Mouse (Mus musculus) midbrain, embryonic 12.5 days (tissue): ENCODE measurements around the gene Micu1. TPM values are rescaled to one million over a fixed set of nuclear protein-coding genes. Genes with fewer than 3 reads are reported as not detected.

Source experiments
- ATAC-seq: fragments of 200-750 bp; cut with Nextera tagmentation; 2 replicates; pipeline ENCODE4 v1.8.0; 2017; ENCODE audit warnings: low read depth, moderate TSS enrichment, moderate library complexity; ENCODE audit not compliant: low FRiP score
- H3K27ac ChIP-seq: fragments of 300-500 bp; sonication (generic); replicated peaks from 2 replicates; pipeline ENCODE4 v1.5.1; 2016; ENCODE audit warnings: mild to moderate bottlenecking
- H3K27me3 ChIP-seq: fragments of 300-500 bp; sonication (generic); 2 replicates; pipeline ENCODE4 v1.6.1; 2016; ENCODE audit warnings: mild to moderate bottlenecking
- H3K36me3 ChIP-seq: fragments of 300-500 bp; sonication (generic); 2 replicates; pipeline ENCODE4 v1.6.1; 2016
- H3K4me1 ChIP-seq: fragments of 300-500 bp; sonication (generic); 2 replicates; pipeline ENCODE4 v1.6.1; 2016
- H3K4me2 ChIP-seq: fragments of 300-500 bp; sonication (generic); replicated peaks from 2 replicates; pipeline ENCODE4 v1.6.1; 2016; ENCODE audit warnings: mild to moderate bottlenecking, moderate library complexity
- H3K4me3 ChIP-seq: fragments of 300-500 bp; sonication (generic); 2 replicates; pipeline ENCODE4 v1.5.1; 2016; ENCODE audit warnings: mild to moderate bottlenecking
- H3K9ac ChIP-seq: fragments of 300-500 bp; sonication (generic); replicated peaks from 2 replicates; pipeline ENCODE4 v1.6.1; 2016; ENCODE audit warnings: mild to moderate bottlenecking, moderate library complexity
- H3K9me3 ChIP-seq: fragments of 300-500 bp; sonication (generic); 2 replicates; pipeline ENCODE4 v1.6.1; 2016; ENCODE audit warnings: mild to moderate bottlenecking
- WGBS: fragments of 180-500 bp; shearing (Covaris S2); methylation state at CpG from one replicate; pipeline ENCODE4 v1.1.7; 2016; 5-methylcytosine and 5-hydroxymethylcytosine counted together
- polyA plus RNA-seq: library from polyadenylated mRNA; unstranded; fragments of >200 nt; fragmentation: Nextera tagmentation; extraction: Ambion mirVana; gene quantifications from 2 replicates; pipeline ENCODE4 v1.2.1, GENCODE M21; 2016

Micu1 gene
- polyA plus RNA-seq, 1 experiment from 2014 or later: 75.3 TPM

- Histone ChIP-seq H3K27me3 (no peaks in the 10 kb centered on the region; the same call in 1 of the 2 replicates), H3K9ac (peak overlapping the region; percentile 84), H3K36me3 (peaks cover 11% of the 10 kb centered on the region; the same call in 1 of the 2 replicates), H3K27ac (peak overlapping the region; percentile 100), H3K4me2 (peak overlapping the region; percentile 88), H3K9me3 (no peaks in the 10 kb centered on the region), H3K4me3 (peak overlapping the region; percentile 74), H3K4me1 (peaks cover 18% of the 10 kb centered on the region)
- under 1% methylated on average over 13 of the region's 13 CpGs for WGBS
- ATAC-seq: no peak; the same call in 1 of the 2 replicates
Observed at GRCm38 (mm10) chr10:59880029-59880386, 177.7 kb downstream of the Micu1 start.

GRCm38 (mm10) chr10:59880837-59881236 is 178.6 kb downstream of the Micu1 start:
- Histone ChIP-seq H3K27me3 (no peaks in the 10 kb centered on the region; the same call in 1 of the 2 replicates), H3K4me2 (peak overlapping the region; percentile 88), H3K27ac (no peak overlapping the region), H3K4me3 (peak overlapping the region; percentile 74), H3K9me3 (no peaks in the 10 kb centered on the region), H3K9ac (peak overlapping the region; percentile 84; the same call in 1 of the 2 replicates), H3K36me3 (peaks cover 16% of the 10 kb centered on the region; the same call in 1 of the 2 replicates), H3K4me1 (peaks cover 18% of the 10 kb centered on the region)
- ATAC-seq: no peak
- WGBS: 93% methylated on average over 7 of the region's 7 CpGs

DNA sequence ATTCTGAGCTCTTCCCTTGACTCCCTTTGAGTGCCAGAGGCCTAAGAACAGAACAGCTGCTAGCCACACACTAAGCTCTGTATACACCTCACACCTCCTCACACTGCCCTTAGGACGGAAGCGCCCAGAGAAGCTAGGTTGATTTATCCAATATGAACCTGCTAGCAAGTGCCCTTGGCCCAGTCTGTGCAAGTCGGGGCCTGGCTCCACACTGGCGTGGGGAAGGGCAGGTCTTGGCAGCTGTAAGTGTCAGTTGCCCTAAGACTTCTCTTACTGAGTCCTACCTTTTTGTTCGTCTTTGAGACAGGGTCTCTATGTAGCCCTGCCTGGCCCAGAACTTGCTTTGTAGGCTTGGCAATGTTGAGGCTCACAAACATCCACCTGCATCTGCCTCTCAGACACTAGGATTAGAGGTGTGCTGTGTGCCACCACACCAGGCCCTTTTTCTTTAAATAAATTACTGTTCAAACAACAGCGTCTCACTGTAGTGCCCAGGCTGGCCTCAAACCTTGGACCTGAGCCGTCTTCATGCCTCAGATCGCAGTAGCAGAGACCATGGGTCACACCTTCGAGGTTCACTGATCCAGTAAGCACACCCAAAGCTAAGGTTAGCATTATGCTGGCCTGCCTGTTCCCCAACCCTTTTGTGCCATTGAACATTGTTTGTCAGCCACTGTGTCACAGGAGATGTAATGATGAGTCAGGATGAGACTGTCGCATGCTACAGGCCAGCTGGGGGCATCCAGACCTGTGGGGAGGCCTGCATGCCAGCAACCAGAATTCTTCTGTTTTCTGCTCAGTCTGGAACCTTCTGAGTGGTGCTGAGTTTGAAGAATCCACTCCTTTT is 182.3 kb downstream of the Micu1 start:
- ATAC-seq: no peak
- no peak overlapping the region for H3K4me2 ChIP-seq
- peaks cover 16% of the 10 kb centered on the region; the same call in 1 of the 2 replicates for H3K36me3 ChIP-seq
- H3K4me1 ChIP-seq: peaks cover 13% of the 10 kb centered on the region
- no peaks in the 10 kb centered on the region for H3K9me3 ChIP-seq
- no peak overlapping the region for H3K27ac ChIP-seq
- WGBS: 92% methylated on average over 10 of the region's 10 CpGs
- no peak overlapping the region for H3K4me3 ChIP-seq
- no peak overlapping the region for H3K9ac ChIP-seq
- no peaks in the 10 kb centered on the region for H3K27me3 ChIP-seq

DNA sequence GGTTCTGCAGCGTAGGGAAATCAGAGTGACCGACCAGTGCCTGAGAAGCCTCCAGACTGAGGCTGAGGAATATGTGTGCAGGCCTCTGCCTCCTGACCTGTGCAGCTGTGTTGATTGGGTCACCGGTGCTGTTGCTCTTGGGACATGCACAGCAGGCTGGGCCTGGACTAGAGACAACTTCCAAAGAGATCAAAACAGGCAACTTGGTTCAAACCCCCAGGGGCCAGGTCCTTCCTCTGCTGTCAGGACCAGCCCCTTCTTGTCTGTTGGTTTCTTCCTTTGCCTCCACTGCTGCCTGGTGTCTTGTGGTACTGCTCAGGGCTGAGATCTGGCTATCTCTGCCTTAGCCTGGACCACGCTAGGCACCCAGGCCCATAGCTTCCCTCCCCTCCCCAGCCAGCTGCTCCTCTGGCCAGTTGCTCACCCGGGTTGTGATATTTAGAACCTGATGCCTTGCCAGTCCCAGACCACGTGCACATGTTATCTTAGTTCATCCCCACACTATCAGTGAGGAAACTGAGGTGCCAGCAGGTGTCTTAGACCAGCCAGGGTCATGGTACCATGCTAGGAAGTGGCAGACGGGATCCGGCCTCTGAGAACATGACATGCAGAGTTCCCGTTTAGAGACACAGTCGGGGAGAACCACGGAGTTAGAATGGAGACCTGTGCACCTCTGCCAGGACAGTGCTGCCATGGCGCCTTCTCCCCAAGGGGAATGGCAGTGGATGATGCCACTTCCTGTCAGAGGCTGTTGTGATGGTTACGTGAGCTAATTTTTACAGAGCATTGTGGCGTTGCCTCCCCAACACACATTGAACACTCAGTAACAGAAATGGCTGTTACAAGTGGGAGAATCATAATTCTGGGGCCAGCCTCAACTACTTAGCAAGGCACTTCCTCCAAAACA is 183.2 kb downstream of the Micu1 start:
- H3K27ac ChIP-seq: no peak overlapping the region
- H3K4me3 ChIP-seq: no peak overlapping the region
- peaks cover 15% of the 10 kb centered on the region for H3K4me1 ChIP-seq
- H3K4me2 ChIP-seq: no peak overlapping the region
- no peaks in the 10 kb centered on the region for H3K9me3 ChIP-seq
- WGBS: 88% methylated on average over 14 of the region's 14 CpGs
- H3K27me3 ChIP-seq: no peaks in the 10 kb centered on the region
- no peak for ATAC-seq
- H3K9ac ChIP-seq: no peak overlapping the region
- peaks cover 22% of the 10 kb centered on the region for H3K36me3 ChIP-seq

DNA sequence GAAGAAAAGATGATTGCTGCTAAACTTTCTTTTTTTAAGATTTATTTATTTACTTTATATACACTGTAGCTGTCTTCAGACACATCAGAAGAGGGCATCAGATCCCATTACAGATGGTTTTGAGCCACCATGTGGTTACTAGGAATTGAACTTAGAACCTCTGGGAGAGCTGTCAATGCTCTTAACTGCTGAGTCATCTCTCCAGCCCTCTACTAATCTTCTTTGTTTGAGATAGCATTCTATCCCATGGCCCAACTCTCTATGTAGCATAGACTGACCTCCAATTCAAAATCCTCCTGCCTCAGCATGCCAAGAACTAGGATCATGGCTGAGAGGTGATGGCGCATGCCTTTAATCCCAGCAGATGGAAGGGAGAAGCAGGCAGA is 183.8 kb downstream of the Micu1 start:
- no peak for ATAC-seq
- WGBS: 97% methylated on average over 1 of the region's 1 CpGs
- peaks cover 9% of the 10 kb centered on the region for H3K4me1 ChIP-seq
- H3K36me3 ChIP-seq: peaks cover 29% of the 10 kb centered on the region
- H3K27ac ChIP-seq: no peak overlapping the region
- H3K4me2 ChIP-seq: no peak overlapping the region
- H3K27me3 ChIP-seq: no peaks in the 10 kb centered on the region
- H3K4me3 ChIP-seq: no peak overlapping the region
- H3K9me3 ChIP-seq: no peaks in the 10 kb centered on the region
- no peak overlapping the region for H3K9ac ChIP-seq

- WGBS: 90% methylated on average over 5 of the region's 5 CpGs
- no peak for ATAC-seq
Observed at GRCm38 (mm10) chr10:59887432-59887831, 185.2 kb downstream of the Micu1 start.

GRCm38 (mm10) chr10:59889339-59889738 is 187.1 kb downstream of the Micu1 start:
- Histone ChIP-seq H3K4me1 (peaks cover 13% of the 10 kb centered on the region), H3K4me2 (no peak overlapping the region), H3K36me3 (peaks cover 50% of the 10 kb centered on the region), H3K4me3 (no peak overlapping the region), H3K9me3 (no peaks in the 10 kb centered on the region), H3K27me3 (no peaks in the 10 kb centered on the region), H3K9ac (no peak overlapping the region), H3K27ac (no peak overlapping the region)
- ATAC-seq: no peak
- 89% methylated on average over 7 of the region's 7 CpGs for WGBS

More at GRCm38 (mm10) chr10:59887432-59887831, 185.2 kb downstream of the Micu1 start:
- Histone ChIP-seq H3K36me3 (peaks cover 42% of the 10 kb centered on the region), H3K4me3 (no peak overlapping the region), H3K4me2 (no peak overlapping the region), H3K4me1 (peaks cover 8% of the 10 kb centered on the region), H3K27me3 (no peaks in the 10 kb centered on the region), H3K27ac (no peak overlapping the region), H3K9ac (no peak overlapping the region), H3K9me3 (no peaks in the 10 kb centered on the region)

- ATAC-seq: no peak
- WGBS: 82% methylated on average over 15 of the region's 15 CpGs
Observed at GRCm38 (mm10) chr10:59889953-59890751, 187.9 kb downstream of the Micu1 start.

GRCm38 (mm10) chr10:59892977-59893376 is 190.7 kb downstream of the Micu1 start:
- Histone ChIP-seq H3K9ac (no peak overlapping the region), H3K4me1 (peaks cover 38% of the 10 kb centered on the region), H3K4me3 (no peak overlapping the region), H3K36me3 (peaks cover 58% of the 10 kb centered on the region), H3K27ac (peak overlapping the region; percentile 42; the same call in 1 of the 2 replicates), H3K27me3 (no peaks in the 10 kb centered on the region), H3K4me2 (no peak overlapping the region), H3K9me3 (no peaks in the 10 kb centered on the region)
- no peak for ATAC-seq
- 35% methylated on average over 6 of the region's 6 CpGs for WGBS

More at GRCm38 (mm10) chr10:59889953-59890751, 187.9 kb downstream of the Micu1 start:
- H3K9me3 ChIP-seq: no peaks in the 10 kb centered on the region
- no peak overlapping the region for H3K4me2 ChIP-seq
- no peak overlapping the region for H3K9ac ChIP-seq
- no peaks in the 10 kb centered on the region for H3K27me3 ChIP-seq
- no peak overlapping the region for H3K27ac ChIP-seq
- H3K36me3 ChIP-seq: peaks cover 46% of the 10 kb centered on the region
- no peak overlapping the region for H3K4me3 ChIP-seq
- peaks cover 16% of the 10 kb centered on the region for H3K4me1 ChIP-seq

DNA sequence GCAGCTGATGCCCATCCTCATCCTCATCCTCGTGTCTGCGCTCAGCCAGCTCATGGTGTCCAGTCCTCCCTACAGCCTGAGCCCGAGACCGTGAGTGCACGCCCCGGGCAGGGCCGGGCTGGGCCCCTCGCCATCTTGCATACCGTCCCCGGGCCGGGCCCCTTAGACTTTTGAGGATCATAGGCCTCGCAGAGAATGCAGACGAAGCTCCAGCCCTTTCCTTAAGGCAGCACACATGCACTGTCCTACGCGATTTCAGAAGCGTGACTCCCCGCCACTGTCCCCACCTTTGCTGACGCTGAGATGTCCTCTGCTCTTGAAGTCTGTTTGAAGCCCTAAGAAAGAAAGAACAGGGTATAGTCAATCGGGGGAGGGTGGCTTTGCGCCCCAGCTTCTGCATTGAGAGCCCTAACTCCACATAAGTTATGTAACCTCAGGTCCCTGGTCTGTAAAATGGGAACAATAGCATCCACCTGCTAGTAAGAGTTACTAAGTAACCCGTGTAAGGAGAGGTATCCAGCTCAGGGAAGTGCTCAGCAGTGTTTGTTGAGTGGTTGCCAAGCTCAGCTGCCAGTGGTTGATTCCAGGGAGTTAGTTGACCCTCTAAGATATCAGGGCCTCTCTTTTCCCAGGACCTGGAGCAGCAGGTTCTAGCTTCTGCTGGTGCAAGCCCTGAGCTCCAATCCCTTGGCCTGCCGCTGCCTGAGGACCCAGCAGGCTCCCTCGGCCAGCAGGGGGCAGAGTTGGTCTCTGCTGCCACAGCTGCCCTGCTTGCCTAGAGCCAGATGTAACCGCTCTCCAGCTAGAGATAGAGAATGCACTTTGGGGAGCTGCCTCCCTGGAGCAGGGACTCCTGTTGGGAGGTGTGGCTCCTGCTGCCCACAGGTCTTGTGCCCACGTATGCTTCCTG is 192.2 kb downstream of the Micu1 start:
- ATAC-seq: no peak
- peaks cover 54% of the 10 kb centered on the region for H3K4me1 ChIP-seq

More for the DNA sequence above, 192.2 kb downstream of the Micu1 start:
- Histone ChIP-seq H3K4me2 (no peak overlapping the region), H3K4me3 (no peak overlapping the region), H3K9ac (no peak overlapping the region), H3K27ac (peak overlapping the region; percentile 42; the same call in 1 of the 2 replicates), H3K27me3 (no peaks in the 10 kb centered on the region), H3K36me3 (peaks cover 58% of the 10 kb centered on the region), H3K9me3 (no peaks in the 10 kb centered on the region)
- 80% methylated on average over 25 of the region's 25 CpGs for WGBS
